Mouse (Mus musculus): ENCODE data around the gene Gcdh. TPM values are rescaled to one million over a fixed set of nuclear protein-coding genes. Genes with fewer than 3 reads are reported as not detected.

Gene Gcdh
- polyA plus RNA-seq (2012; rRNA removed), result 101 and 137 TPM in 2 replicates

DNA sequence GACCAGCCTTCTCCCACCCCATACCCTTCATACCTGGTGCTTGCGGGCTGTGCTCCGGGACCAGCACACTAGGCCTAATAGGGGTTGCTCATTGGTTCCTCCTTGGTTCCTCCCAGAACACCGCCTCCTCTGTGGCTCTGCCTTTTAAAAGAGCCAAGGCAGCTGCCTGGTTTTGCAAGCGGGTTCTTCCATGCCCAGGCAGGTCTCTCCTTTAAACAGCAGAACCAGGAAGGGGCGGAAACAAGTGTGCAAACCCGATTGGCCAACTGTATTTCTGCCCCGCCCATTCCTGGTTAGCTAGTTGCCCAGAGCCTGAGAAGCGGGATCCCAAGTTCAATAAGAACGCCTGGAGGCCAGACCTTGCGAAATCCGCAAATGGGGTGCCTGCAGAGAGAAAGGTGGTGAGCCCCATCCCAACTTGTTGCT is at the start of gene Gcdh:
Gene Gcdh (minus strand): TSS at position 213 of the 426 bp plus-strand sequence.

DNA sequence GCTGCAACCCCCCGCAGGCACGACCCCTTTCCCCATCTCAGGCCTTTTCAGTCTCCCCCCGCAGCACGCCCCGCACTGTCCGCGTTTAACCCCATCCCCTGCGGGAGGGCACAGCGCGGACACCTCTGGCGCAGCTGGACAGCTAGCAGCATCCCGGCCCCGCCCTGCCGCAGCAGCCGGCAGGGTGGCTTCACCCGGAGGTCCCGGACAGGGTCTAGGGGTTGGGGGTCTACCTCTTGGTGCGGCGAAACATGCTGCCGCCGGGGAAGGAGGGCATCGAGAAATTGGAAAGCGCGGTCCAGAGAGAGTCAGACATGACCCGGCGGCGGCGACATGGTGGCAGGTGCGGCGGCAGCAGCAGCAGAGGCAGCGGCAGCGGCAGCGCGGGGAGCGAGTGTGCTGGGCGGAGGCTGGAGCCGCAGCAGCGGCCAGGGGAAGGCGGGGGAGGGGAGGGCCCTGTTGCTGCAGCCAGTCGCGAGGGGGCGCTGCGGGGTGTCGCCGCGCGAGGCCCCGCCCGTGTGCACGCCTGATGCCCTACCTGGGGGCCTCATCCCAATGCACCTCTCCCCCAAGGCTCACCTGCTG is 43.3 kb upstream of the Gcdh start, which contains the start of gene Mast1:
Gene Mast1 (minus strand): TSS at position 398 of the 585 bp plus-strand sequence.

GRCm38 (mm10) chr8:84908421-84909161 is 14.9 kb upstream of the Gcdh start, which contains the start of gene Dnase2a:
TSS of gene Dnase2a (plus strand) at chr8:84908560.

DNA sequence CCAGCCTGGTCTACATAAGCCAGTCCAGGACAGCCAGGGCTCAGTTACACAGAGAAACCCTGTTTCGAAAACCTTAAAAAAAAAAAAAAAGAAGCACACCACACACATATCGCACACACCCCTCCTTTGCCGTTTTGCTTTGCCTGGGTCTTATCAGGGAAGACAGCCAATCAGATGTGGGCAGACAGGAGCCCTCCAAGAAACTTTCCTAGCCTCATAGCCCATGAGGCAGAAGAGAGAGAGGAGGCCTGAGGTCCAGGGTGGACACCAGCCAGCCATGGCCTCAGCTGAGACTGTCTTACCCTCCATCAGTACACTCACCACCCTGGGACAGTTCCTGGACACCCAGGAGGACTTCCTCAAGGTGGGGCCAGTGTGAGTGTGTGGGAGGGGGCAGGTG is 8.0 kb upstream of the Gcdh start, which contains the start of gene Klf1:
Gene Klf1 (plus strand): TSS at position 177 of the 400 bp plus-strand sequence.

GRCm38 (mm10) chr8:84871376-84872308 is 22.1 kb downstream of the Gcdh start, which contains the start of gene Syce2:
TSS of gene Syce2 (plus strand) at chr8:84872111.

GRCm38 (mm10) chr8:84856864-84857441 is 36.8 kb downstream of the Gcdh start, which contains the start of gene Farsa:
TSS of gene Farsa (plus strand) at chr8:84856989.

DNA sequence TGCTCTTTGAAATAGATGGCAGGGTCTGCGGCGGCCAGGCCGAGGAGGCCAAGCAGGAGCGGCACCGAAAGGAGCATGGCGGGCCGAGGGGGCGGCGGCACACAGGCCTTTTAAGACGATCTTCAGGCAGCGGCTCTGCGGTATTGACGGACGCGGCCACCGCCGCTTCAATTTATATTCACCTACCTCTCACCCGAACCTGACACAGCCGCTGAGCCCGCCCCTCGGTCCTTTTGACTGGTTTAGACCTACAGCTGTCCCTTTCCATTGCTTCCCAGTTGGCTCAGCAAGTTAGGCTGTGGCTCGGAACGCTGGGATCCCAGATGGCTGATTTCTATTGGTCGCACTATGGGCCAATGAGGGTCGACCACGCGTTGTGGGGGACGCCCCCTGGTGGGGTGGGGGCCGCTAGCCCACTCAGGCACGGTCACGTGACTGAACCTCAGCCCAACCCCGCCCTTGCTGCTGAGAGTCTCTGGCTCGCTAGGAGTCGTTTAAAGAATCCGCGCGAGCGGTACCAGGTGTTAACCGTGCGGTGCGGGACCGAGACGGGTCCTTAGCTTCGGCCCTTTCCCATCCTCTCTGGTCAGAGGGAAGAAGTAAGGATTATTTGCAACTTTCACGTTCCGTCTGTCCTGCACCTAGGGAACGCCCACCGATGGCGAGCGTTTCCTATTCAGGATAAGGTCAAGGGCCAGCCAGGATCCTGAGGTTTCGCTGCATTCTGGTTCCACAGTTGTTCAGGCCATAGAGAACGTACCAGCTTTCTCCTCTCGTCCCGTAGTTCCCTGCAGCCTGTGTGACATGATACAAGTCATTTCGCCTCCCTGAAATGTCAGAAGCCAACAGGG is 46.8 kb downstream of the Gcdh start, which contains the start of gene Calr:
Gene Calr (minus strand): TSS at position 213 of the 851 bp plus-strand sequence.

DNA sequence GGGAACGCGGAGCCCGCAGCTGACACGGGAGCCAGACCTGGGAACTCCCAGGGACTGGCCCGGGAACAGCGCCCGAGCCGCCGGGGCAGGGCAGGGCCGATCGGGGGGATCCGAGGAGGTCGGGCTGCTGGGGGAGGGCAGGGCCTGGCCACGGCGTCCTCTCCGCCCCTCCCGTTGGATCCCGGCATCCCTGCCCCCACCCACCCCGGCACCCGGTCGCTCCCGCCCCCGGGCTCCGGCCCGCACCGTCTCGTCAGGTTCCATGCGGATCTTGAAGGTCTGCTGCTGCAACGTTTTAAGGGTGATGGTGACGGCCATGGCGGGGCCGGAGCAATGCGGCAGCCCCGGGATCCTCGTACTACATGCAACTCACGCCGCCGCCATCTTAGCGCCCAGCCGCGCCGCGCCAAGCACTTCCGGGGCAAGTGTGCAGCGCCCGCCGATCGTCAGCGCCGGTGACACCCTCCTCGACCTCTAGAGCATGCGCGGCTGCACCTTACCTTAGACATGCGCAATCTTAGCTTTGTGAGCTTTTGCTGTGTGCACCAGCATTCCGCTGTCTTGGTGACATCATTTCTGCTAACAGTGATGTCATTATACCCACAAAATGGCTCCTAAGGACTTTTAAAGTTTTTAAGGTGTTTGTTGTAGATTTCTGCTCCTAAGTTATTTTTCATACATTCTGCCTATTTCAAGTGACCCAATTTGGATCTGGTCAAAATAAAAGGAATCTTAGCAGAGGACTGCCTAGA is 53.3 kb downstream of the Gcdh start, which contains the start of gene Rad23a:
Gene Rad23a (minus strand): TSS at position 418 of the 752 bp plus-strand sequence.

Other genes with a start within 250 kb of the Gcdh start
- 24.7 and 28.4 TPM in 2 replicates for gene Ier2, start 231.1 kb downstream of the Gcdh start, polyA plus RNA-seq (2012; rRNA removed)
- 46.5 and 57.1 TPM in 2 replicates for gene Trmt1, start 207.6 kb downstream of the Gcdh start, polyA plus RNA-seq (2012; rRNA removed)
- 56.4 TPM in 2 replicates for gene Nacc1, start 206.1 kb downstream of the Gcdh start, polyA plus RNA-seq (2012; rRNA removed)
- gene Lyl1, start 192.5 kb downstream of the Gcdh start, polyA plus RNA-seq (2012; rRNA removed), result 4.3 and 5.4 TPM in 2 replicates
- gene G430095P16Rik, start 170.9 kb downstream of the Gcdh start, polyA plus RNA-seq (2012; rRNA removed), result 0.09 TPM in 1 of 2 replicates, not detected in the other
- gene Nfix, start 93.6 kb downstream of the Gcdh start, polyA plus RNA-seq (2012; rRNA removed), result 43.0 and 44.8 TPM in 2 replicates
- 1.1 and 1.3 TPM in 2 replicates for gene Dand5, start 71.1 kb downstream of the Gcdh start, polyA plus RNA-seq (2012; rRNA removed)
- gene Gadd45gip1, start 62.4 kb downstream of the Gcdh start, polyA plus RNA-seq (2012; rRNA removed), result 20.5 and 114 TPM in 2 replicates
- gene Rad23a, start 53.3 kb downstream of the Gcdh start, polyA plus RNA-seq (2012; rRNA removed), result 34.5 and 34.7 TPM in 2 replicates
- 52.9 and 61.7 TPM in 2 replicates for gene Calr, start 47.0 kb downstream of the Gcdh start, polyA plus RNA-seq (2012; rRNA removed)
- 21.9 and 25.5 TPM in 2 replicates for gene Farsa, start 36.9 kb downstream of the Gcdh start, polyA plus RNA-seq (2012; rRNA removed)
- gene Syce2, start 21.8 kb downstream of the Gcdh start, polyA plus RNA-seq (2012; rRNA removed), result 0.08 and 0.22 TPM in 2 replicates
- gene Klf1, start 8.0 kb upstream of the Gcdh start, polyA plus RNA-seq (2012; rRNA removed), result 0.06 and 0.34 TPM in 2 replicates
- 8.6 and 9.6 TPM in 2 replicates for gene Dnase2a, start 14.6 kb upstream of the Gcdh start, polyA plus RNA-seq (2012; rRNA removed)
- gene Mast1, start 43.4 kb upstream of the Gcdh start, polyA plus RNA-seq (2012; rRNA removed), result 0.41 and 0.72 TPM in 2 replicates
- gene Rtbdn, start 53.1 kb upstream of the Gcdh start, polyA plus RNA-seq (2012; rRNA removed), result not detected in 2 replicates
- 0.89 TPM in 1 of 2 replicates, not detected in the other for gene Gm49661, start 75.5 kb upstream of the Gcdh start, polyA plus RNA-seq (2012; rRNA removed)
- 79.1 and 81.4 TPM in 2 replicates for gene Prdx2, start 75.7 kb upstream of the Gcdh start, polyA plus RNA-seq (2012; rRNA removed)
- gene Rnaseh2a, start 75.8 kb upstream of the Gcdh start, polyA plus RNA-seq (2012; rRNA removed), result 17.6 and 24.3 TPM in 2 replicates
- 114 and 193 TPM in 2 replicates for gene Junb, start 84.8 kb upstream of the Gcdh start, polyA plus RNA-seq (2012; rRNA removed)
- gene Hook2, start 96.7 kb upstream of the Gcdh start, polyA plus RNA-seq (2012; rRNA removed), result 14.5 and 15.1 TPM in 2 replicates
- gene Best2, start 120.6 kb upstream of the Gcdh start, polyA plus RNA-seq (2012; rRNA removed), result not detected in 2 replicates
- 51.2 and 52.0 TPM in 2 replicates for gene Asna1, start 131.4 kb upstream of the Gcdh start, polyA plus RNA-seq (2012; rRNA removed)
- 27.6 and 47.2 TPM in 2 replicates for gene Trir, start 132.9 kb upstream of the Gcdh start, polyA plus RNA-seq (2012; rRNA removed)
- gene Tnpo2, start 143.0 kb upstream of the Gcdh start, polyA plus RNA-seq (2012; rRNA removed), result 18.8 and 27.1 TPM in 2 replicates
- gene Fbxw9, start 166.1 kb upstream of the Gcdh start, polyA plus RNA-seq (2012; rRNA removed), result 31.9 and 42.6 TPM in 2 replicates
- 1.2 and 1.7 TPM in 2 replicates for gene Gm5741, start 174.1 kb upstream of the Gcdh start, polyA plus RNA-seq (2012; rRNA removed)
- gene Dhps, start 177.8 kb upstream of the Gcdh start, polyA plus RNA-seq (2012; rRNA removed), result 23.1 and 46.6 TPM in 2 replicates
- 67.2 and 75.2 TPM in 2 replicates for gene Wdr83os, start 186.8 kb upstream of the Gcdh start, polyA plus RNA-seq (2012; rRNA removed)
- gene Wdr83, start 187.4 kb upstream of the Gcdh start, polyA plus RNA-seq (2012; rRNA removed), result 8.4 and 11.5 TPM in 2 replicates
- gene Man2b1, start 189.3 kb upstream of the Gcdh start, polyA plus RNA-seq (2012; rRNA removed), result 21.5 and 23.4 TPM in 2 replicates
- 0.05 and 0.06 TPM in 2 replicates for gene Zfp791, start 229.2 kb upstream of the Gcdh start, polyA plus RNA-seq (2012; rRNA removed)